Mouse (Mus musculus) heart, postnatal 0 days (tissue): ENCODE measurements around the gene Olfr60. TPM values are rescaled to one million over a fixed set of nuclear protein-coding genes. Genes with fewer than 3 reads are reported as not detected.

Experiments used
- ATAC-seq: fragments of 200-750 bp; cut with Nextera tagmentation; 2 replicates; pipeline ENCODE4 v1.8.0; 2017; ENCODE audit warnings: low read depth, moderate number of reproducible peaks, moderate library complexity; ENCODE audit not compliant: insufficient read depth
- DNase-seq: peaks from one replicate; pipeline ENCODE4 v3.0.0-alpha.2; 2016; ENCODE audit warnings: low spot score
- H3K27ac ChIP-seq: fragments of 300-500 bp; sonication (generic); 2 replicates; pipeline ENCODE4 v1.5.1; 2014; ENCODE audit warnings: low read depth, mild to moderate bottlenecking
- H3K27me3 ChIP-seq: fragments of 300-500 bp; sonication (generic); 2 replicates; pipeline ENCODE4 v1.6.1; 2014; ENCODE audit warnings: low read length, mixed read lengths; ENCODE audit not compliant: control insufficient read depth, insufficient read depth
- H3K36me3 ChIP-seq: fragments of 300-500 bp; sonication (generic); replicated peaks from 2 replicates; pipeline ENCODE4 v1.6.1; 2014; ENCODE audit warnings: low read length, mixed read lengths; ENCODE audit not compliant: control insufficient read depth, insufficient read depth
- H3K4me1 ChIP-seq: fragments of 300-500 bp; sonication (generic); 2 replicates; pipeline ENCODE4 v1.6.1; 2014; ENCODE audit warnings: antibody characterized with exemption; ENCODE audit not compliant: control insufficient read depth, insufficient read depth
- H3K4me2 ChIP-seq: fragments of 300-500 bp; sonication (generic); 2 replicates; pipeline ENCODE4 v1.6.1; 2014; ENCODE audit warnings: low read depth, mild to moderate bottlenecking, low read length, moderate library complexity
- H3K4me3 ChIP-seq: fragments of 300-500 bp; sonication (generic); 2 replicates; pipeline ENCODE4 v1.5.1; 2014; ENCODE audit warnings: low read depth, low read length
- H3K9ac ChIP-seq: fragments of 300-500 bp; sonication (generic); replicated peaks from 2 replicates; pipeline ENCODE4 v1.6.1; 2014; ENCODE audit warnings: low read depth, low read length, mixed read lengths
- H3K9me3 ChIP-seq: fragments of 300-500 bp; sonication (generic); replicated peaks from 2 replicates; pipeline ENCODE4 v1.6.1; 2016; ENCODE audit warnings: low read length; ENCODE audit not compliant: control insufficient read depth
- CTCF ChIP-seq: IDR thresholded peaks from 2 replicates; pipeline ENCODE4 v1.5.1; 2016; ENCODE audit warnings: antibody characterized with exemption, control low read depth, low read depth
- EP300 ChIP-seq: IDR thresholded peaks from 2 replicates; pipeline ENCODE4 v1.6.1; 2016; ENCODE audit warnings: antibody characterized with exemption, low read depth
- WGBS: fragments of 180-500 bp; shearing (Covaris S2); extraction: QIAGEN DNeasy Blood & Tissue Kit; methylation state at CpG from one replicate; pipeline ENCODE4 v1.1.7; 2014; 5-methylcytosine and 5-hydroxymethylcytosine counted together
- polyA plus RNA-seq: library from polyadenylated mRNA; unstranded; fragments of >200 nt; fragmentation: Nextera tagmentation; extraction: Ambion mirVana; gene quantifications from 2 replicates; pipeline ENCODE4 v1.2.1, GENCODE M21; 2015
- total RNA-seq: library from RNA; depleted of rRNA; stranded (reverse); fragments of >200 nt; gene quantifications from 2 replicates; pipeline ENCODE4 v1.2.3, GENCODE M21; 2014; ENCODE audit warnings: low replicate concordance

Olfr60 gene
- total and polyA plus RNA-seq, 2 experiments from 2014 or later, result not detected

DNA sequence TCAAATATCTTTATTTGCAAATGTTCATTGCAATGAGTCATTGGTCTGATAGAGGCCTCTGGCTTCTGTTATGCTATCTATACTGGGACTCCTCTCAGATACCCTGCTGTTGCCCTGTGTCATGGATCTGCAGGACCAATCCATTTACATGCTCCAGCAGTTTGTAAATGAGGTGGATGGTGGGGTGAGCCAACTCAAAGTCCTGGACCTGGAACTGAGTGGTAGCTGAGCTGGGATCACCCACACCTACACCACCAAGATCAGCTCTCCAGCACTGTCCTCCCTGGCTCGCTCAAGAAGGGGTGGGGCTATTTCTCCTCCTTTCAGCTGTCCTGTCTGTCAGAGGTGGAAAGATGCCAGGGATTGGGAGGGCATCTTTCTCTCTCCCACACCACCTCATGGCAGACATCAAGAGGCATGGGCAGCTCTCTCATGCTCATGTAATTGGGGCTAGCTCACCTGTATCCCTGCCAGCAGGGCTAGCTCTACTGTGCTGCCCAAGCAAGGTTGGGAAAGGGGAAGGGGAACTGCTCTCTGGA is 31.6 kb downstream of the Olfr60 start:
- WGBS, result 50% methylated on average over 1 of the region's 1 CpGs
- no peaks in the 10 kb centered on the region for H3K9me3 ChIP-seq
- H3K9ac ChIP-seq, result no peak overlapping the region
- H3K4me3 ChIP-seq, result no peak overlapping the region
- no peaks in the 10 kb centered on the region for H3K27me3 ChIP-seq
- no peaks in the 10 kb centered on the region for H3K36me3 ChIP-seq
- no peak overlapping the region for H3K4me2 ChIP-seq
- H3K27ac ChIP-seq, result no peak overlapping the region
- H3K4me1 ChIP-seq, result no peaks in the 10 kb centered on the region
- DNase-seq, result no peak
- no peak for ATAC-seq
- no peak for TF ChIP-seq CTCF
- no peak for TF ChIP-seq EP300

DNA sequence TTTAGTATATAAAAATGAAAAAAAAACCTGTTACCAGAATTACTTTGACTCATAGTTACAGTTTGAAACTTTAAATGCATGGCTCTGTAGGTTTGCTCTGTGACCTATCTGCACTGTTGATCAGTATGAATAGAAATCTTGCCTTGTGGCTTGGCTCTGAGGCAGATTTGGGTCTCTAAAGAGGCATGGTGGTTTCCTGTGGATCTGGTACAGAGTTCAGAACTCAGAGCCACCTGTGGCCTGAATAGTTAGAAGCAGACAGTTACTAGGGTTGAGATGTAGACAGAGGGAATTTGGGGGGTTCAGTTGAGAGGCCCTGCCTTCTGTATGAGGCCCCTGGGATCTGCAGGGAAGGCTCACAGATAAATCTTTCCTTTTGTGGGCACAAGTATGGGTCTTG is 40.3 kb downstream of the Olfr60 start:
- H3K36me3 ChIP-seq, result no peaks in the 10 kb centered on the region
- H3K4me3 ChIP-seq, result no peak overlapping the region
- no peak overlapping the region for H3K4me2 ChIP-seq
- H3K9ac ChIP-seq, result no peak overlapping the region
- no peaks in the 10 kb centered on the region for H3K27me3 ChIP-seq
- no peak for ATAC-seq
- TF ChIP-seq EP300 (no peak), CTCF (no peak)
- no peak overlapping the region for H3K27ac ChIP-seq
- no peaks in the 10 kb centered on the region for H3K9me3 ChIP-seq
- no peak for DNase-seq
- H3K4me1 ChIP-seq, result no peaks in the 10 kb centered on the region

DNA sequence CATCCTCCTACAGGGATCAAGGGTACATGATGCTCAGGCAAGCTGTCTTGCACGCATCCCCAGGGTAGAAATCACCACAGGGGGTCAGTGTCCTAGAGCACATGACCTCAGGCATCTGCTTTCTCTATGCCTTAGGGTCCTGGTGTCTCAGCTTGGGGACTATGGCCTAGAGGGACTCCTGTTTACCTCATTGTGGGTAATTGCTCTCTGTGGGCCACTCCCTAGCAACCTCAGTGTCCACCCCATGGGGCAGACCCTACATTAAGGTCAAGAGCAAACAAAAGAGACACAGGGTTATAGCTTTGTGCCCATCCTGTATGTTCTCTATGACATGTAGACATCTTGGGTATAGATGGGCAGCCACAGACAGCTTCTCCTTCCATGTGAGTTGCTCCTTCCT is 40.9 kb downstream of the Olfr60 start, which contains the start of gene Olfr525:
Gene Olfr525 (plus strand): TSS at position 301 of the 400 bp plus-strand sequence.
- Histone ChIP-seq H3K4me1 (no peaks in the 10 kb centered on the region), H3K4me3 (no peak within 1 kb of the TSS), H3K36me3 (no peaks in the 10 kb centered on the region), H3K9ac (no peak within 1 kb of the TSS), H3K27ac (no peak within 1 kb of the TSS), H3K9me3 (no peaks in the 10 kb centered on the region), H3K27me3 (no peaks in the 10 kb centered on the region), H3K4me2 (no peak within 1 kb of the TSS)
- 40% methylated on average over 1 of the region's 1 CpGs for WGBS
- DNase-seq (no peak), ATAC-seq (no peak)
- no peak for TF ChIP-seq EP300
- TF ChIP-seq CTCF, result no peak

DNA sequence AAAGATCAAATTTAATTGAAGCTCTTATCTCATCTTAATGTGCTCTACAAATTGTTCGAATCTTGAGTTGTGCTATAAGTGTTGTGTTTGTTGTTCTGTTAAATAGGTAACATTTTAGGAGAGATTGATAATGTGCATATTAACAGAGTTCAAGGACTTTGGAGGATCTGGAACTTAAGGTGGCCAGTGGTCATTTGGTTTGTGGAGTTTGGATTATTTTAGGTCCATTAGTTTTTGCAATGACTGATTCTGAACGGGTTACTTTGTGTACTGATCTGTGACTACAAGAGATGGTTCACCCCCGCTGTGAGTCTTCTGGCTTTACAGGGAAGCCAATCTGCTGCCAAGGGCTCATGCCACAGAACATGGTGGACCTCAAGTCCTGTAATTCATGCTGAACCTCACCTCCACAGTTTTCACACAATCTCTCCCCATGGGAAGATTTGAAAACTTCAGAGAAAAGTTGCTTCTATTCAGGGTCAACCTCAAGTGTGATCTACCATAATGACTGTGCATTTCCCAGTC is 41.5 kb downstream of the Olfr60 start:
- 78% methylated on average over 3 of the region's 3 CpGs for WGBS
- TF ChIP-seq EP300 (no peak), CTCF (no peak)
- ATAC-seq, result no peak

DNA sequence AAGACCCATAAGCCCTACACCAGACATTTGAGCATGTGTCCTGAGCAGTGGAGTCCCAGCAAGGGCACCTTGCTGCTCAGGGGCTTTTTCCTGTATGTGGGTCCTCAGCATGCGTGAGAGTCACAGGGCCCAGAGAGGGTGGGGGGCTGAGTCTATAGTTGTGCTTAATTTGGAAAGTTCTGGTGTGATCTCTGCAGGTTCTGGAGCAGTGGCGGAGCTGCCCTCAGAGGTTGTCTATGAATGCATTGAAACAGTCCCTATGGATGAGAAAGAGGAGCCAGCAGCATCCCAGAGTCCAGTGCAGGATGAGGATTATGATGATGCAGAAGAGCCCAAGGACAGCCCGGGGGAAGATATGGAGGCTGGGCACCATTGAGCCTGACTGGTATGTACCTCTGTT is 62.1 kb downstream of the Olfr60 start:
- ATAC-seq (no peak), DNase-seq (no peak)
- WGBS, result 67% methylated on average over 3 of the region's 3 CpGs
- H3K4me2 ChIP-seq, result no peak overlapping the region
- no peak overlapping the region for H3K27ac ChIP-seq
- 0 out of 2 replicates have a peak, but pooled peaks cover 4% of the 10 kb centered on the region for H3K9me3 ChIP-seq
- H3K4me1 ChIP-seq, result no peaks in the 10 kb centered on the region
- no peaks in the 10 kb centered on the region for H3K27me3 ChIP-seq
- H3K4me3 ChIP-seq, result no peak overlapping the region
- TF ChIP-seq EP300 (no peak), CTCF (no peak)
- H3K9ac ChIP-seq, result no peak overlapping the region
- no peaks in the 10 kb centered on the region for H3K36me3 ChIP-seq

More for the DNA sequence above, 41.5 kb downstream of the Olfr60 start:
- Histone ChIP-seq H3K27me3 (no peaks in the 10 kb centered on the region), H3K9me3 (no peaks in the 10 kb centered on the region), H3K27ac (no peak overlapping the region), H3K36me3 (no peaks in the 10 kb centered on the region), H3K4me3 (no peak overlapping the region), H3K9ac (no peak overlapping the region), H3K4me2 (no peak overlapping the region), H3K4me1 (no peaks in the 10 kb centered on the region)
- DNase-seq, result no peak

DNA sequence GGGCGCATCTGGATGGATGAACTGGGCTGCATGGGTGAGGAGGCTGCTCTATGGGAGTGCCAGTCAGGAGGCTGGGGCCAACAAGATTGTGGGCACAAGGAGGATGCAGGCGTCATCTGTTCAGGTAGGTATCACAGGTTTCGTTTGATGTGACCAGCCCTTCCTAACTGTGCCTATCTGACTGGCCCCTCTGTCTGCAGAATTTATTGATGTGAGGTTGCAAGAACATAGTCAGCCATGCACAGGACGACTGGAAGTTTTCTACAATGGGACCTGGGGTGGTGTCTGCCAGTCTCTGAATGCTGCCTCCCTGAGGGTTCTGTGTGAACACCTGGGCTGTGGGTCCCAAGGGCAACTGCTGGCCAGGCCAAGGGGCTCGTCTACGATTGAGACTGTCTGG is 64.6 kb downstream of the Olfr60 start:
- Histone ChIP-seq H3K9ac (no peak overlapping the region), H3K4me2 (no peak overlapping the region), H3K4me3 (no peak overlapping the region), H3K9me3 (0 out of 2 replicates have a peak, but pooled peaks cover 4% of the 10 kb centered on the region), H3K36me3 (no peaks in the 10 kb centered on the region), H3K4me1 (no peaks in the 10 kb centered on the region), H3K27me3 (no peaks in the 10 kb centered on the region), H3K27ac (no peak overlapping the region)
- no peak for DNase-seq
- no peak for ATAC-seq
- no peak for TF ChIP-seq EP300
- TF ChIP-seq CTCF, result no peak
- 67% methylated on average over 6 of the region's 6 CpGs for WGBS
